Mouse (Mus musculus) liver, embryonic 16.5 days (tissue): ENCODE data around the gene Aurka. TPM values are rescaled to one million over a fixed set of nuclear protein-coding genes. Genes with fewer than 3 reads are reported as not detected.

Experiments used
- ATAC-seq: fragments of 200-750 bp; cut with Nextera tagmentation; 2 replicates; pipeline ENCODE4 v1.8.0; 2017; ENCODE audit warnings: low read depth, mild to moderate bottlenecking, moderate number of reproducible peaks, moderate library complexity
- H3K27ac ChIP-seq: fragments of 300-500 bp; sonication (generic); 2 replicates; pipeline ENCODE4 v1.5.1; 2014; ENCODE audit warnings: mild to moderate bottlenecking, low read length
- H3K27me3 ChIP-seq: fragments of 300-500 bp; sonication (generic); 2 replicates; pipeline ENCODE4 v1.6.1; 2014; ENCODE audit warnings: low read depth, low read length, mixed read lengths; ENCODE audit not compliant: control insufficient read depth, insufficient read depth
- H3K36me3 ChIP-seq: fragments of 300-500 bp; sonication (generic); 2 replicates; pipeline ENCODE4 v1.6.1; 2014; ENCODE audit warnings: mild to moderate bottlenecking; ENCODE audit not compliant: control insufficient read depth, insufficient read depth
- H3K4me1 ChIP-seq: fragments of 300-500 bp; sonication (generic); 2 replicates; pipeline ENCODE4 v1.6.1; 2014; ENCODE audit warnings: low read depth, low read length, mixed read lengths; ENCODE audit not compliant: control insufficient read depth
- H3K4me2 ChIP-seq: fragments of 300-500 bp; sonication (generic); 2 replicates; pipeline ENCODE4 v1.6.1; 2014; ENCODE audit warnings: low read depth, low read length, mixed read lengths
- H3K4me3 ChIP-seq: fragments of 300-500 bp; sonication (generic); 2 replicates; pipeline ENCODE4 v1.5.1; 2014; ENCODE audit warnings: low read depth, mild to moderate bottlenecking, low read length
- H3K9ac ChIP-seq: fragments of 300-500 bp; sonication (generic); 2 replicates; pipeline ENCODE4 v1.6.1; 2014; ENCODE audit warnings: low read depth, low read length
- H3K9me3 ChIP-seq: fragments of 300-500 bp; sonication (generic); replicated peaks from 2 replicates; pipeline ENCODE4 v1.6.1; 2016; ENCODE audit warnings: low read length; ENCODE audit not compliant: control insufficient read depth
- WGBS: fragments of 180-500 bp; shearing (Covaris S2); extraction: QIAGEN DNeasy Blood & Tissue Kit; methylation state at CpG from one replicate; pipeline ENCODE4 v1.1.7; 2014; ENCODE audit not compliant: insufficient replicate concordance; 5-methylcytosine and 5-hydroxymethylcytosine counted together
- polyA plus RNA-seq: library from polyadenylated mRNA; unstranded; fragments of >200 nt; fragmentation: Nextera tagmentation; extraction: Ambion mirVana; gene quantifications from 2 replicates; pipeline ENCODE4 v1.2.1, GENCODE M21; 2015

The Aurka gene
- polyA plus RNA-seq, 1 experiment from 2014 or later: 118 TPM

DNA sequence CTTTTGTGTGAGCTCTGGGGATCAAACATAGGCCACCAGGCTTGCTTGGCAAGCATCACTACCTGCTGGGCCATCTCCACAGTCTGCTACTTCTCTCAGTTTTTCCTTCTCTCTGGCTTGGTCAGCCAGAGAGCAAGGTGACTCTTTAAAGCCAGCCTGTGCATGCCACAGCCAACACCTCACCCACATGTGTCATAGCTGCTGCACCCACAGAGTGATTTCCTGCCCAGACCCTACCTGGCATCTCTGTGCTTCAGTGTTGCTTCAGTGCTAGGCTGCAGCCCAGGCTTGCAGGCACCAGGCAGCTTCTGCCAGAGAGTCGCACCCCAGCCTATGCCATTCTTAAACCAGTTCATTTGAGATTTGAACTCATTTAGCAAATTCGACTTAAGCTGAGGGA, 37.2 kb upstream of the Aurka start:
- no peak overlapping the region for H3K9ac ChIP-seq
- H3K4me2 ChIP-seq: no peak overlapping the region
- H3K36me3 ChIP-seq: no peaks in the 10 kb centered on the region
- H3K4me3 ChIP-seq: no peak overlapping the region
- no peak for ATAC-seq
- H3K9me3 ChIP-seq: no peaks in the 10 kb centered on the region
- no peak overlapping the region for H3K27ac ChIP-seq
- whole genome bisulfite sequencing: 61% methylated on average over 2 of the region's 2 CpGs
- H3K4me1 ChIP-seq: no peaks in the 10 kb centered on the region; the same call in 1 of the 2 replicates
- H3K27me3 ChIP-seq: no peaks in the 10 kb centered on the region

- ATAC-seq: no peak
- H3K27ac ChIP-seq: no peak overlapping the region
- no peaks in the 10 kb centered on the region for H3K4me1 ChIP-seq
- H3K9me3 ChIP-seq: no peaks in the 10 kb centered on the region
- no peaks in the 10 kb centered on the region for H3K27me3 ChIP-seq
- H3K4me2 ChIP-seq: no peak overlapping the region
- H3K9ac ChIP-seq: no peak overlapping the region
- H3K36me3 ChIP-seq: no peaks in the 10 kb centered on the region
- no peak overlapping the region for H3K4me3 ChIP-seq
- WGBS: 43% methylated on average over 4 of the region's 4 CpGs
Observed at GRCm38 (mm10) chr2:172406173-172406572, 35.8 kb upstream of the Aurka start.

DNA sequence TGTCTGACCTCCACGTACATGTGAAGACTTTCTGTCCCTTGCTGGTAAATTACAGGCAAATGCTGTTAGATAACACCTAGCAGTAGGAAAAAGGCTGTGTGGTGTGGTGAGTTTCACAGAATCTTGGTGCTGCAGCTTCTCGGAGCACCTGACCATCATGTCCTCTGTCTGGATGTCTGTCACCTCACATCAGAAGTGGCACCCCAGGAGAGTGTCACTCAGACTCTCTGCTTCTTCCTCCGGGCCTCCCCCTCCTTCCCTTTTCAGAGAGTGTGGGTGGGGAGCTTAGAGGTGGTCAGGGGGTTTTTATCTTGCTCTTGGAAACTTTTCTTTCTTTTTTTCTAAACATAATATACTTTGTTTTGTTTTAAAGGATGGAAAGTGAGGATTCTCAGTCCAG, 34.7 kb upstream of the Aurka start:
- Histone ChIP-seq H3K4me1 (peaks cover 3% of the 10 kb centered on the region; the same call in 1 of the 2 replicates), H3K9me3 (no peaks in the 10 kb centered on the region), H3K4me3 (no peak overlapping the region), H3K36me3 (no peaks in the 10 kb centered on the region), H3K9ac (no peak overlapping the region), H3K27me3 (no peaks in the 10 kb centered on the region), H3K27ac (no peak overlapping the region), H3K4me2 (no peak overlapping the region)
- no peak for ATAC-seq
- WGBS: 27% methylated on average over 3 of the region's 3 CpGs

- Histone ChIP-seq H3K9ac (no peak overlapping the region), H3K36me3 (no peaks in the 10 kb centered on the region), H3K27me3 (no peaks in the 10 kb centered on the region), H3K9me3 (no peaks in the 10 kb centered on the region), H3K4me3 (no peak overlapping the region), H3K27ac (no peak overlapping the region), H3K4me1 (peaks cover 3% of the 10 kb centered on the region; the same call in 1 of the 2 replicates), H3K4me2 (no peak overlapping the region)
- 56% methylated on average over 7 of the region's 7 CpGs for WGBS
- no peak for ATAC-seq
Observed at GRCm38 (mm10) chr2:172404239-172404638, 33.9 kb upstream of the Aurka start.

DNA sequence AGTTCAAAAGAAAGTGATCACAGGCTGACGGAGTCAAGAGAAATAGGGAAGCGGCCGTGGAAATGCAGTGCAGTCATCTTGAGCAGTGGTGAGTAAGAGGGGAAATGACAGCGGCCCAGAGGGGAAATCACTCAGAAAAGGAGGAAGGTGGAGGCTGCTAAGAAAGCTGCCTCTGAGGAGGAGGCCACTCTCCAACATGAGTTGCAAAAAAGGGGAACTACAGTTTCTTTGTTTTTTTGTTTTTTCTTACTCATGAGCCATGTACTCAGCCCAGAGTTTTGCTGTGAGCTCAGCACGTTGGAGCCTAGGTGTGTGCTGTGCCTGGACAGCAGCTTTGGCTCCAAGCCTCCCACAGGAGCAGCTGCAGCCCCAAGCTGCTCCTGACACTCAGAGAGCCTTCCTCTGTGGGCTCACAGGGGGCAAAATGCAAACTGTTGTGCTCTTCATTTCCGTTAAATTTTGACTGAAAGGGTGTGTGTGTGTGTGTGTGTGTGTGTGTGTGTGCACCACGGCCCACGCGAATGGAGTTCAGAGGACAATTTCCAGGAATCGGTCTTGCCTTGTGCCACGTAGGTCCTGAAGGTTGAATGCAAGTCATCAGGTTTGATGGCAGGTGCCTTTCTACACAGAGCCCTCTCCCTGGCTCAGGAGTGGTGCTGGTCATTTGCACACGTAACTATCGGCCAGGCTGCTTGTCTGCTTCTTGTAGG, 30.9 kb upstream of the Aurka start:
- H3K4me3 ChIP-seq: no peak overlapping the region
- ATAC-seq: peak; percentile 54
- 20% methylated on average over 13 of the region's 13 CpGs for WGBS
- no peak overlapping the region for H3K4me2 ChIP-seq
- no peaks in the 10 kb centered on the region for H3K27me3 ChIP-seq
- no peak overlapping the region for H3K9ac ChIP-seq
- H3K27ac ChIP-seq: peak overlapping the region; percentile 51
- H3K36me3 ChIP-seq: no peaks in the 10 kb centered on the region
- H3K9me3 ChIP-seq: no peaks in the 10 kb centered on the region
- peaks cover 3% of the 10 kb centered on the region; the same call in 1 of the 2 replicates for H3K4me1 ChIP-seq

- H3K36me3 ChIP-seq: no peaks in the 10 kb centered on the region
- H3K4me1 ChIP-seq: peaks cover 3% of the 10 kb centered on the region; the same call in 1 of the 2 replicates
- H3K4me3 ChIP-seq: no peak overlapping the region
- WGBS: 34% methylated on average over 9 of the region's 9 CpGs
- H3K27me3 ChIP-seq: no peaks in the 10 kb centered on the region
- no peak overlapping the region for H3K27ac ChIP-seq
- no peak overlapping the region for H3K9ac ChIP-seq
- no peak overlapping the region for H3K4me2 ChIP-seq
- H3K9me3 ChIP-seq: no peaks in the 10 kb centered on the region
- ATAC-seq: peak; percentile 30
Observed at GRCm38 (mm10) chr2:172399901-172400300, 29.6 kb upstream of the Aurka start.

DNA sequence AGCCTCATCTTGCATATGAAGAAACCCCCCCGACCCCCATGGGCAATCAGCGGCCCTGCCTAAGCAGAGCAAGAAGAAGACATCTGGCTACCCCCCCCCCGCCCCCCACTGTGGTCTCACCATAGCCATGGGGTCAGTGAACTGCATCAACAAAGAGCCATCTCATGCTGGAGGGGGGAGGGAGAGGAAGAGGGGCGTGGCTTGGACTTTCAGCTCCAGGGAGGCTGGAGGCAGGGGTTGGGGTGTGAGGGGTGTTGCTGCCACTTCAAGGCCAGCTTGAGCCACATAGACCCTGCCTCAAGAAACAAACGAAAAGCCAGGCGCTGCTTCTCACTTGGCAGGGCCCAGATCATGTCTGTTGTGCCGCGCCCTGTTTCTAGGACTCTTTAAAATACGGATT, 25.6 kb upstream of the Aurka start:
- H3K27ac ChIP-seq: no peak overlapping the region
- 56% methylated on average over 9 of the region's 9 CpGs for WGBS
- peaks cover 9% of the 10 kb centered on the region for H3K4me1 ChIP-seq
- H3K36me3 ChIP-seq: no peaks in the 10 kb centered on the region
- no peak overlapping the region for H3K9ac ChIP-seq
- ATAC-seq: no peak
- no peaks in the 10 kb centered on the region for H3K27me3 ChIP-seq
- no peaks in the 10 kb centered on the region for H3K9me3 ChIP-seq
- H3K4me3 ChIP-seq: no peak overlapping the region
- no peak overlapping the region for H3K4me2 ChIP-seq

DNA sequence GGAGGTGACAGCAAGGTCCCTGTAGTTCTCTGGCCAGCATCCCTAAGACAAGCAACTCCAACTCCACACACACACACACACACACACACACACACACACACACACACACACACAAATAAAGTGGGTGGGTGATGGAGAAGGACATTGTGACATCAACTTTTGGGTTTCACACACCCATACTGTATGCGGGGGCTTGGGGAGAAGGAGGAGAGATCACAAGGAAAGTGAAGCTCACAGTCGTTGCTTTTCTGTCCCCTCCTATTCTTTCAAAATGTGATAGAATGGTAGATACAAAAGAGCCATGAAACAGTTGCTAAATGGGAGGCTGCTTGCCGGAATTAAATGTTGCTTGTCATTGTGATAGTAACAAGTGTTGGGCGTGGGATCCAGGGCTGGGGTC, 24.3 kb upstream of the Aurka start:
- no peak for ATAC-seq
- Histone ChIP-seq H3K9ac (no peak overlapping the region), H3K4me1 (peaks cover 6% of the 10 kb centered on the region), H3K9me3 (no peaks in the 10 kb centered on the region), H3K36me3 (no peaks in the 10 kb centered on the region), H3K4me2 (no peak overlapping the region), H3K27me3 (no peaks in the 10 kb centered on the region), H3K4me3 (no peak overlapping the region), H3K27ac (no peak overlapping the region)
- 56% methylated on average over 4 of the region's 4 CpGs for WGBS

DNA sequence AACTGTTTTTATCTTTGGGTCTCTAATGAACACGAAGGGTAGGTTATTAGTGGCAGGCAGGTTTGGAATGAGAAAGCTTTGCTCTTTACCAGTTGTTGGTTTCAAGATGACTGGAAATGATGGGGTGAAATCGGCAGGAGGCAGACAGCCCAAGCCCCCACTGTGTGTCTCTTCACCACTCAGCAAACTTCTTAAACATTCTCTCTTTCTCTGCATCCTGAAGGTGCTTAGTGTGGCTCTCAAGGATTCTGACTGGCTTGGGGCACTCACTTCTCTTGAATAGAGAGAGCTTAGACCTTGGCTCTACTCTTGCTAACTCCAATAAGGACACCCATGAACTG, 23.7 kb upstream of the Aurka start:
- no peak for ATAC-seq
- Histone ChIP-seq H3K27ac (no peak overlapping the region), H3K36me3 (no peaks in the 10 kb centered on the region), H3K4me1 (peaks cover 6% of the 10 kb centered on the region), H3K4me2 (peak overlapping the region; percentile 50), H3K27me3 (no peaks in the 10 kb centered on the region), H3K4me3 (peak overlapping the region; percentile 42), H3K9ac (no peak overlapping the region), H3K9me3 (no peaks in the 10 kb centered on the region)
- 43% methylated on average over 2 of the region's 2 CpGs for WGBS
